Mouse (Mus musculus) olfactory bulb, adult 2 months (tissue): ENCODE results near the gene Bcorl1. TPM values are rescaled to one million over a fixed set of nuclear protein-coding genes. Genes with fewer than 3 reads are reported as not detected.

Experiments
- H3K27ac ChIP-seq: fragments of 200-500 bp; 2 replicates; pipeline ENCODE4 v1.5.1; 2012; ENCODE audit warnings: low read depth, low read length; ENCODE audit not compliant: insufficient read depth
- H3K4me1 ChIP-seq: fragments of 200-500 bp; 2 replicates; pipeline ENCODE4 v1.6.1; 2012; ENCODE audit warnings: low read length; ENCODE audit not compliant: control insufficient read depth, insufficient read depth
- H3K4me3 ChIP-seq: fragments of 200-500 bp; 2 replicates; pipeline ENCODE4 v1.5.1; 2012; ENCODE audit warnings: mild to moderate bottlenecking, low read depth, low read length, moderate library complexity; ENCODE audit not compliant: insufficient read depth
- CTCF ChIP-seq: fragments of 200-500 bp; IDR thresholded peaks from 2 replicates; pipeline ENCODE4 v1.5.1; 2012; ENCODE audit warnings: low read depth, mild to moderate bottlenecking, low read length, moderate library complexity; ENCODE audit not compliant: insufficient read depth
- POLR2A ChIP-seq: fragments of 200-500 bp; IDR thresholded peaks from 2 replicates; pipeline ENCODE4 v1.6.1; 2012; ENCODE audit warnings: mild to moderate bottlenecking, low read depth, low read length, moderate library complexity; ENCODE audit not compliant: insufficient read depth
- WGBS: fragments of 180-500 bp; shearing (Covaris S2); methylation state at CpG from one replicate; pipeline ENCODE4 v1.1.7; 2018; 5-methylcytosine and 5-hydroxymethylcytosine counted together
- polyA plus RNA-seq: library from polyadenylated mRNA; stranded (reverse); fragments of >200 nt; gene quantifications from 2 replicates; pipeline ENCODE4 v1.2.4, GENCODE M21; 2012; ENCODE audit warnings: low replicate concordance; ENCODE audit not compliant: missing spikeins, insufficient read depth, insufficient read length

Bcorl1 gene
- polyA plus RNA-seq, 1 experiment: not detected

GRCm38 (mm10) chrX:48365836-48366577 lies 24.8 kb downstream of the Bcorl1 start:
- TF ChIP-seq CTCF: no peak
- TF ChIP-seq POLR2A: no peak
- Histone ChIP-seq H3K27ac (no peak overlapping the region), H3K4me3 (no peak overlapping the region), H3K4me1 (peaks cover 7% of the 10 kb centered on the region; the same call in 1 of the 2 replicates)
- WGBS: 68% methylated on average over 15 of the region's 15 CpGs

- no peak overlapping the region for H3K4me3 ChIP-seq
- no peak overlapping the region for H3K27ac ChIP-seq
- TF ChIP-seq CTCF: no peak
- H3K4me1 ChIP-seq: peaks cover 7% of the 10 kb centered on the region; the same call in 1 of the 2 replicates
- WGBS: 82% methylated on average over 9 of the region's 9 CpGs
Measured at GRCm38 (mm10) chrX:48367841-48368240, 26.7 kb downstream of the Bcorl1 start.

DNA sequence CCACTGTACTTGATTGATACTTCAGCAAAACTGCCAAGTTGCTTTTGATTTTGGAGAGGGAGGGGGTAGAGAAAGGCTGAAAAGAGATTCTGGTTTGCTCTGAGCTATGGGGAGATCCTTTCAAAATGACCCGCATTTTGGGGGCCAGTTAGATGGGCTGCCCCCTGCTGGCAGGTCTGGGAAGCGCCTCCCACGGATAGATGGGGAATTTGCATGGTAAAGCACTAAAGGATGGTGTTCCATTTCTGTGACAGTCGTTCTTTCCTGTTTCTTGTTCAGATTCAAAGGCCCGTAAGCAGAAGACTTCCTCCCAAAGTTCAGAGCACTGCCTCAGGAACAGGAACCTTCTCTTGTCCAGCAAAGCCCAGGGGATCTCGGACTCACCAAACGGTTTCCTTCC lies 42.5 kb downstream of the Bcorl1 start:
- Histone ChIP-seq H3K27ac (no peak overlapping the region), H3K4me3 (no peak overlapping the region), H3K4me1 (0 out of 2 replicates have a peak, but pooled peaks cover 3% of the 10 kb centered on the region)
- TF ChIP-seq POLR2A: no peak
- TF ChIP-seq CTCF: 0 out of 2 replicates have a peak, but pooled peaks have one; percentile 37
- 53% methylated on average over 7 of the region's 7 CpGs for whole genome bisulfite sequencing

- WGBS: 24% methylated on average over 4 of the region's 4 CpGs
- Histone ChIP-seq H3K4me3 (no peak overlapping the region), H3K4me1 (0 out of 2 replicates have a peak, but pooled peaks cover 3% of the 10 kb centered on the region), H3K27ac (no peak overlapping the region)
- TF ChIP-seq POLR2A: no peak
- TF ChIP-seq CTCF: no peak
Measured at GRCm38 (mm10) chrX:48385927-48386326, 44.8 kb downstream of the Bcorl1 start.

DNA sequence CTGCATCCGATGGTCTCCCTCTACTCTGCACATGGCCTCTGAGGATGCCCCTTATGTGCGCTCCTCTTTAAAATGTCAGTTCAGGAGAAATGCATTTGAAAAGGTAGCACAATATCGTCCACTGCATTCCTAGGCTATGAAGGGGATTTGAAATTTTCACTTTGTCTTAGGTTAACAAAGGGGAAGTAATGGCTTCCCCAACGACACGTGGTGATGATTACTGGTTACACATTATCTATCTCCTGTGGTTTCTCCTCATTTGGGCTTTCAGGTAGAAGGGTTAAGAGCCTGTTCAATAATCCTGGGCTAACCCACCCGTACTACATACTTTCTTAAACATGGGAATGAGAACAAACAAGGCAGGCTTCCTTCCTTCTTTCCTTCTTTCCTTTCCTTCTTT lies 48.2 kb downstream of the Bcorl1 start:
- WGBS: 91% methylated on average over 6 of the region's 6 CpGs
- Histone ChIP-seq H3K4me3 (no peak overlapping the region), H3K27ac (no peak overlapping the region), H3K4me1 (0 out of 2 replicates have a peak, but pooled peaks cover 3% of the 10 kb centered on the region)
- TF ChIP-seq POLR2A: no peak
- TF ChIP-seq CTCF: no peak

GRCm38 (mm10) chrX:48399994-48400393 lies 58.8 kb downstream of the Bcorl1 start:
- TF ChIP-seq CTCF: no peak
- no peak for TF ChIP-seq POLR2A
- H3K4me1 ChIP-seq: no peaks in the 10 kb centered on the region
- WGBS: 83% methylated on average over 4 of the region's 4 CpGs
- H3K27ac ChIP-seq: no peak overlapping the region
- H3K4me3 ChIP-seq: no peak overlapping the region

DNA sequence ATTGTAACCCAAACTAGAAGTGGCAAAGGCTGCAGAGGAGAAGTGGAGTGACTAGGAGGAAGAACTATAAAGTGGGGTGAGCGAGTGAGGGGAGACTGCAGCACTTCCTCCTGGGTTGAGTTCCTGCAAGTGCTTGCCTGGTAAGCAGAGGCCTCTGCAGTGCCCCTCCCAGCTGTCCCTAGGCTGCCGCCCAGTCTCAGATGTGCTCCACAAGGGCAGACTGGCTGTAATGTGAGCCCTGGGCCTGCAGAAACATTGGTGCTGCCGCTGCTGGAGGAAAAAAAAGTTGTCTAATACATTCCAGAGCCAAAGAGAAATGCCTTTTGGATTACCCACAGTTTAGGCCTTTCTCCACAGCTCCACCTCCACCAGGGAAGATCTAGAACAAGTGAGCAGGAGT lies 64.0 kb downstream of the Bcorl1 start:
- TF ChIP-seq CTCF (no peak), POLR2A (no peak)
- H3K4me3 ChIP-seq: no peak overlapping the region
- H3K27ac ChIP-seq: no peak overlapping the region

GRCm38 (mm10) chrX:48409611-48410387 lies 68.6 kb downstream of the Bcorl1 start:
- TF ChIP-seq CTCF: peak; percentile 63
- no peak for TF ChIP-seq POLR2A
- Histone ChIP-seq H3K27ac (no peak overlapping the region), H3K4me1 (peaks cover 9% of the 10 kb centered on the region; the same call in 1 of the 2 replicates), H3K4me3 (peak overlapping the region; percentile 59)
- 14% methylated on average over 36 of the region's 36 CpGs for WGBS

More for the DNA sequence above, 64.0 kb downstream of the Bcorl1 start:
- peaks cover 6% of the 10 kb centered on the region; the same call in 1 of the 2 replicates for H3K4me1 ChIP-seq
- WGBS: 67% methylated on average over 3 of the region's 3 CpGs

DNA sequence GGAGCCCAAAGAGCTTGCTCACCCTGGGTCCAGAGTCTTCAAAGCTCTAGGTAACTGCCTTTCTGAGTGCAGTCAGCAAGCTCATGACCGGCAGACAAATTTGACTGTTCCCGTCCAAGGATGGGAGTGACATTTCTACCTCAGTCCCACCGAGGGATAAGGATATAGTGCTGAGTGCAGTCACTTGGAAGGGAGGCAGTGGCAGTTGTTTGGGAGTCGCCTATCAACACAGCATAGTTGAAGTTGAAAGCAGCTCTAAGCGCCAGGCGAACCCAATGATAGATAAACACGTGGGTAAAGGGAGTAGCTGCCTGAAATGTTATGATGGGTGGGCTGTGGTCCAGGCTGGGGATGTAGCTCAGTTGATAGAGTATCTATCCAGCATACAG lies 69.2 kb downstream of the Bcorl1 start:
- no peak overlapping the region for H3K4me3 ChIP-seq
- TF ChIP-seq CTCF (no peak), POLR2A (no peak)
- WGBS: 28% methylated on average over 7 of the region's 7 CpGs
- peaks cover 9% of the 10 kb centered on the region; the same call in 1 of the 2 replicates for H3K4me1 ChIP-seq
- no peak overlapping the region for H3K27ac ChIP-seq
